Mouse (Mus musculus) E14TG2a.4 (cell line): ENCODE measurements around the gene Gm37240.

Source experiments
- CTCF ChIP-seq: conservative IDR thresholded peaks from 2 replicates; pipeline ENCODE4 v1.5.1; 2014; ENCODE audit warnings: low read length
- NANOG ChIP-seq: IDR thresholded peaks from 2 replicates; pipeline ENCODE4 v1.6.1; 2014; ENCODE audit warnings: borderline replicate concordance, low read length, mixed read lengths

DNA sequence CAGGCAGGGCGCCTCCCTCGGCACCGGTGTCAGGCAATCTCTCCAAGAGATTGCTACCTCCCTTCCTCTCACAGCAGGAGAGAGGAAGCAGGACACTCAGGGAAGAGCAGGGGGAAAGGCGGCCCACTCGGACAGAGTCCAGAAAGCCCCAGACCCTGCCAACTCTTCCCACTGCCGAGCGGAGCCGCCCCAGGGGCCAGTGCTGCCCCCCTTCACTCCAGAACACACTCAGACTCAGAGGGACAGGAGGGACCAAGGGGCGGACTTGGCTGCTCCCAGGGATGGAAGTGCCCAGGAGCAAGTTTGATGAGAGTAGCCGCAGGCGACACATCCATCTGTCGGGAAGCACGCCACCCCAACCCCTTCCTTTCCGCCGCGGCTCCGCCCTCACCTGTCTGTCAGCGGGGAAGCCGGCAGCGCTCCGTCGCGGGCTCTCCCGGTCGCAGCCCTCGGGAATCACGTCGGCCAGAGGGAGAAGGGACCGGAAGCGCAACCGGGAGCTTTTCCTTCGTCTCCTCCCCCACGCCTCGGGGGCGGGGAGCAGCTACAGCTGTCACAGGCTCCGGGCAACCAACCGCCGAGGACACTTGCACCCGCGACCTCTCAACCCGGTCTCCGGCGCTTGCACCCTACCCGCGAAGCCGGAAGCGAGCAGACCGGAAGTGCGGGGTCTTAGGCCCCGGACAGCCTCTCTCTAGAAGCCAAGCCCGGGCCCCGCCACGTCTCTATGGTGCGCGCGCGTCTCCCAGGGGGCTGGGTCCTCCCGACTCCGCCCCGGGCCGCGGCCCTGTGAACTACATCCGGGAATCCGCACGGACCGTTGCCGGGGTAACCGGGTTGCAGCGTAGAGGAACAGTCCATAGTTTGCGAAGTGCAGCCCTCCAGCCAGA lies 1305.0 kb downstream of the Gm37240 start, which contains the start of gene Arfip1:
- TF ChIP-seq CTCF (no peak), NANOG (no peak)
